Mouse (Mus musculus) thymus, postnatal 0 days (tissue): ENCODE measurements at regions not wholly inside any gene's neighbourhood (a gene's known extent, or its start where the extent isn't known, plus 50 kb on each side); places are given as distances from the start of the nearest gene placed in this dataset.

ENCODE experiments used
- DNase-seq: peaks from one replicate; pipeline ENCODE4 v3.0.0-alpha.2; 2015; ENCODE audit warnings: low spot score

DNA sequence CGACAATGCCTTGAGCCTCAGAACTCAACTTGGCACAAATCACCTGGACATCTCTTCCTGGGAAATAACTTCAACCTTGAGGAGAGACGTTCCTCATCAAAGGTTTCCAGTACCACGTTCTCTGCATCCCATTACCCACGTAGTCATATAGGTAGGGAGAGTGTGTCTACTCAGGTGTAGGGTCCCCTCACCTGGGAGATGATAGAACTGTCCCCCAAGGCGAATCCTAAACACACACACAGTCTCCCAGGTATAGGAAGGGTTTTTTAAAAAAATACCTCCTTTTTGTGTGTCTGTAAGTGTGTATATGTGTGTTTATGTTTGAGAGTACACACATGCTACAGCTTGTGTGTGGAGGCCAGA, 55.0 kb upstream of the Zfp703 start:
- DNase-seq = no peak

DNA sequence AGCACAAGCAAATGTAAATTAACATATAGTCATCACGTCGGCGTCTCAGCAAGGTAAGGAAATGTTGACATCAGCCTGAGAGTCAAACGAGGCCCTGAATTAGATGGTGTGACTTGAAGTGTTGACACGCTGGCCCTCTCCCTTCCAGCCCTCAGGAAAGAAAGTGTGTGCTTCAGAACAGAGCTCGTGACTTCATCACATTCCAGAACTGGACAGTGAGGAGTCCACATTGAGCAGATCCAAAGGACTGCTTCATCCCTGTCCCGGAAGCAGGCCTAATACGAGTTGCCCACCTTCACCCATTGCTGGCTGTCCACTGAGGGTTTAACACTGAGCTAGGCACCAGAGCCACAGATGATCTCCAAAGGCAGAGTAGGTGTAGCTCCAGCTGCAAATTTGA, 54.0 kb upstream of the Zfp703 start:
- DNase-seq = no peak
